Mouse (Mus musculus) spleen, postnatal 10 days (tissue): Measurements from ENCODE around the gene Dock1.

Experiments
- DNase-seq, 2 experiments: peaks; one replicate each; pipeline ENCODE4 v3.0.0; 2021 to 2022; ENCODE audit warnings: low spot score in 2 of 2

Gene Dock1

GRCm38 (mm10) chr7:134960871-134961270, 290.4 kb downstream of the Dock1 start:
- no peak for DNase-seq

DNA sequence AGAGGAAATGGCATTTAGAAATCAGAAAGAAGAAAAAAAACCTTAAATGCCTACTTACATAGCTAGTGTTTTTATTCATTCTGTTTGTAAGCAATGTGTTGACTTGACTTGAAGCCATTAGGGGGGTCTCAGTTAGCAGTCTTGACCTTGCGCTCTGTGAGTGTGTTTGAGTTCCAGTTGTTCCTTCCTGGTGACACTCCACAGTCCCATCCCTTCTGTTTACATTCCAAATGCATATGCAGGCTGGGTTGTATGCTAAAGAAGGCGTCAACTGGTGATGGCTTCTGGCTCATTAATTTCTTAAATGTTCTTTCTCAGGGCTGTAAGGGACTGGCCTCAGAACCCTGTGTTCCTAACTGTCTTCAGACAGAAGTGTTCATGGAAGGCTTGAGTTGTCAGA, 291.2 kb downstream of the Dock1 start:
- no peak for DNase-seq

GRCm38 (mm10) chr7:134990244-134990643, 319.8 kb downstream of the Dock1 start:
- DNase-seq, result no peak

DNA sequence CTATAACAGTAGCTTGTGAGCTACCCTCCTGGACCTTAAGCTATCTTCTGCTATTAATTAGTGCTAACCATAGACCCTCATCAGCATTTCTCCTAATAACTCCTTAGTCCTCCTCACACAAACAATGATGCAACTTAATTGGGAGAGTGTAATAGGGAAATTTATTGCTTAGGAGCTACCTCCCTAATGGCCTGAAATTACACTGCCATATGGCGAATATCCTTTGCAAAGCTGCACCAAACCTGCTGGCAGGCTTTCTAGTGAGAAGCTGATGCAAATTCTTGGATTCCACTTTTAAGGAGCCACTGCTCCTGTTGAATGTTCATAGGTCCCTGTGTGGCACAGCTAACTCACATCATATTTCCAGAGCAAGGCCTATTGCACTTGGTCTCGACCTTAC, 320.5 kb downstream of the Dock1 start:
- no peak for DNase-seq

DNA sequence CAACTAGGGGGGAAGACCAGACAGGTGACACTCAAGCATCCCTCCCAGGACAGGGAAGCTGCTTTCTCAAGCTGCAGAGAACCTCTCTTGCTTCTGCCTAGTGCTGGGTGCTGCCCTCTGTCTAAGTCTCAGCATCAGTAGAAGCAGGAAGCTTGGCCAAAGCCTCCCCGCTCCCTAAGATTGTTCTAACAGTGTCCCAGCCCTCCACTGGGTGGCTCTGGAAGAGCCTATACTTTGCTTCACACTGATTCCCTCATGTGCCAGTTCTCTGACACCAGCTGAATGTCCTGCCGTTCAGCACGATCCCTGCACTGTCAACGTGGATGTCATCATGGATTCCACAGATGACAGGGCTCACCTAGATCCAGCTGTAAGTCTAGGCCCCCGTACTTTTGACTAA, 324.5 kb downstream of the Dock1 start:
- DNase-seq, result no peak

DNA sequence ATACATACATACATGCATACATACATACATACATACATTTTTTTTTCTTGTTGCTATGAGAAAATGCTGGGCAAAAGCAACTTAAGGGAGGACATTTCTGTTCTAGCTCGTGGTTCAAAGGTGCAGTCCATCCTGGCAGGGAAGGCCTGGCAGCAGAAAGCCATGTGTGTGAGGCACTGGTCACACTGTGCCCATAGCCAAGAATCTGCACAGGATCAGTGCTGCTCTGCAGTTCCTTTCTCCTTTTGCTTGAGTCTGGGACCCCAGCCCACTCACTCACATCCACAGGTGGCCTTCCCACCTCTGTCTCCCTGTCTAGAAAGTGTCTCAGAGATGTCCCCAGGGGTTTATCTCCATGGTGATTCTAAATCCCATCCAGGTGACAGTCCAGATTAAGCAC, 331.8 kb downstream of the Dock1 start:
- no peak for DNase-seq

DNA sequence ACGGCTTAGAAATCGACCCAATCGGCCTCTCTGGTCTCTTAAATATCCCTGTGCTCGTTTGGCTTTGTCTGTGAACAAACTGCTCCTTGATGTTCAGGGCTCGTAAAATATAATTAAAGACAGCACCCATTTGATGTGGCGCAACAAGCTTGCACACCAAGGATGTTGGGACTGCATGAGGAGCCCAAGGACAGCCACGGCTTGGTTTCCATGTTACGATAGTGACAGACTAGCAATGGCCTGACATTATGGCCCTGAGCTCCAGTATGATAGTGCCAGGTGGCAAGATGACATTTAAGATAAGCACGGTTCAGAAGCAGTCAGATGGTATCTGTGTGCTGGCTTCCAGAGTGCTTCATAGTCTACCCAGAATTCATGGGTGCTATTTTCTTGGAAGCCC, 332.4 kb downstream of the Dock1 start:
- no peak for DNase-seq

- DNase-seq, result no peak
Observed at GRCm38 (mm10) chr7:135005964-135006560, 335.6 kb downstream of the Dock1 start.

DNA sequence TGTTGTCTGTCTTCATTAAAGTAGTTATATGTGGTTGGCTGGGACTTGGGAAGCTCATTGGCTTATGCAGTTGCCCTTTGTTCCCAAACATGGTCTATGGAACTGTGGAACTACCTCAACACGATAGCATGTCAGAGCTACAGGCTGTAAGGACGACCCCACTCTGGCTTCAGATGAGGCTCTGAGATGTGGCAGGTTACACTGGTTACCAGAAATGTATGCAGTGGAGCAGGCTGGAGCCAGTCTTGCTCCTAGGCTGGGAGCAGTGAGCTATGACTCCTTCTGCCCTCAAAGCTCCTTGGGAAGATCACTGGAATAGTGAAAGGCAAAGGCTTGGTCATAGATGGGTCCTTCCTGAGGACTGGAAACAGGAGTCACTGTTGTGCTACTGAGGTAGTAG, 337.6 kb downstream of the Dock1 start:
- DNase-seq, result no peak

DNA sequence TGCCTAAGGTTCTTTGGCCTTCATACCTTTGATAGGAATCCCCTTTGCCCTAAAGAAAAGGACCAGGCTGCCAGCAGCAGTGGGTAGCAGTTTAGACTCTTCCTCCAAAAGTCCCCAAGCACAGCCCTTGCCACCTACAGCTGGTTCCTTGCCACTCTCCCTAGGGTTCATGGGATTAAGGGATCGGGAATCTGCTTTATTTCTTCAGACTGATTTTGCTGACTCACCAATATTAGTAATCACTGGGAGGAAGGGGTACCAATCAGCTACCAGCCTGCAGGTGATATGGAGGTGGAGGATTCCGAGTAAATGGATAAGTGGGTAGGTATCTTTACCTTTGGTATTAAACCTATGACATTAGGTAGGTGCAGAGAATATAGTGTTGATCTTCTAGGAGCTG, 340.5 kb downstream of the Dock1 start:
- DNase-seq, result no peak

- DNase-seq, result no peak
Observed at GRCm38 (mm10) chr7:135017531-135017930, 347.1 kb downstream of the Dock1 start.

GRCm38 (mm10) chr7:135020762-135021161, 350.3 kb downstream of the Dock1 start:
- no peak for DNase-seq

GRCm38 (mm10) chr7:135021544-135022100, 351.2 kb downstream of the Dock1 start:
- no peak for DNase-seq

DNA sequence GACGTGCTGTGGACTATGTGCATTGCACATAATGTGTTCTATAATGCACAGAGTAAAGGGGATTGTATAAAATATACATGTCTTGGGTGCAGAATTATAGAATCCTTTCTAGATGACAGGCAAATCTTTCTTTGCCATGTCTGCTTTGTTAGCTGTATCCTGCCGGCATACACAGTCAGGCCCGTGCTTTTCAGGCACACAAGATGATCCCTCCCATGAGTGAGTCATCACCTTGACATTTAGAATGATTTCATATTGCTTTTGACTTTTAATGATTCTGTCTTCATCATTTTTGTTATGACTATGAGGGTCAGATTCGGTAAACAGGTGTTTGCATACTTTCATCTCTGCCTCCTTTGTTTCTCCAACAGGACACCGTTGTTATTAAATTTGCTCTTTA, 354.1 kb downstream of the Dock1 start:
- DNase-seq, result no peak

DNA sequence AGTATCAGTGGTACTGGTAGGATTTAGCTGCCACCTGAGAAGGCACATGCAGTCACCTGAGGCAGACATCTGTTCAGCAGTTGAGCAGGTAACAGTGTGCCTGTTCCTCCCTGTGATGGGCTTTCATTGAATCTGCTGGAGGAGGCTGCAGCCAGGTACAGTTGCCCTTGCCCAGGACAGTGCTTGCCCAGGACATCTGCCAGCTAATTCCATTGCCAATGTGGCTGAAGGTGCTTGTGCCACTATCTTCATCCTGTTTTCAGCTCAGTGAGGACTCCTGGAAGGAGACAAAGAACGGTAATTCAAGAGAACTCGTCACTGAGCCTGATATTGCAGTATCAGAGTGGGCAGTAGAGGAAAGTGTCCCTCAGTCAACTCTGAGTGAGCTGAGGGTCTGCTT, 358.3 kb downstream of the Dock1 start:
- DNase-seq, result no peak

DNA sequence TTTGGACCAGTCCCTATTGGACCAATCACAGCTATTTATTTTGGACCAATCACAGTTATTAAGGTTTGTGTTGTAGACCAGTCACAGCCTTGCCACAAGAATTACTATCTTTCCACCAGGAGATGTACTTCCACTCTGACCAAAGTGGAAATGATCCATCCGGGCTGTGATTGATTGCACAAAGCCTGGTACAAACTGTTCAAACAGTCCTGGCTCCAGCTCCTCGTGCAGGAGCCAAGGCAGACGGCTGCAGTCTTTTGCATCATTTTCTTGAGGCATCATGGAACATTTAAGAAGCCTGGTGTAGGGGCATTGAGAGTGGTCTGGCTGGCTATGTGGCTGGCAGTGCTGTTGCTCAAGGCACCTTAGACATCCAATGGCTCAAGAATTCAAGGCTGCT, 358.7 kb downstream of the Dock1 start:
- DNase-seq, result no peak

- no peak for DNase-seq
Observed at GRCm38 (mm10) chr7:135031466-135031865, 361.0 kb downstream of the Dock1 start.

DNA sequence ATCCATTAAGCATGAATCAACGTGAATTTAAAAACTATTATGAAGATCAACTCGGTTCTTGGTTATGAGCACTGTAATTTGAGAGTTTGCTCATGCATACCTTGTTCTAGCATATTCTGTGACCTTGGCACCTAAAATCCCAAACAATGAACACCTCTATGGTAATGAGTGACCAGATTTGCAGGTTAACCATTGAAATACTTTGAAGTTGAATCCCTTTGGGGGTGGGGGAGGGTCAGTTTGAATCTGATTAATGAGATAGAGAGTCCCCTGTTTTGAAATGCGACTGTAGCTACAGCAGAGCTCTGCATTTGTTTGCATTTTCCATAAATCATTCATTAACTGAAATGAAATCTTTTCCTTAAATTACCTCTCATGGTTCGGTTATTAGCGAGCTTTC, 364.4 kb downstream of the Dock1 start:
- DNase-seq, result no peak

DNA sequence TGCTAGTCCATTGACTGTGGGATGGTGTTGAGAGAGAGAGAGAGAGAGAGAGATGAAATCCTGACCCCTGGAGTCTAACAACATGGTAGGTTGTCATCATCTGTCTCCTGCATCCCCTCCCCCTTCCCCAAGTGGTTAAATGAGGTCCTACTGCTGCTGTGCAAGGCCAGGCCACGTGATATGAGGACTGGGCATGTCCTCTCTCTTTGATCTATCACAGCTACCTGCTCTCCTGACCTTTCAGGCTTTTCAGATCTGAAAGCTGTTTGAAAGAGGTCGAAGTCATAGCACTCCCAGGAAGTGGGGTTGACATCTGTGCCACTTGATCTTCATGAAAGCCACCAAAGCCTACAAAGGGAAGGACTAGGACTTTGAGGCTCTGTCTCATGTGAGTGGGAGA, 365.2 kb downstream of the Dock1 start:
- DNase-seq, result no peak

DNA sequence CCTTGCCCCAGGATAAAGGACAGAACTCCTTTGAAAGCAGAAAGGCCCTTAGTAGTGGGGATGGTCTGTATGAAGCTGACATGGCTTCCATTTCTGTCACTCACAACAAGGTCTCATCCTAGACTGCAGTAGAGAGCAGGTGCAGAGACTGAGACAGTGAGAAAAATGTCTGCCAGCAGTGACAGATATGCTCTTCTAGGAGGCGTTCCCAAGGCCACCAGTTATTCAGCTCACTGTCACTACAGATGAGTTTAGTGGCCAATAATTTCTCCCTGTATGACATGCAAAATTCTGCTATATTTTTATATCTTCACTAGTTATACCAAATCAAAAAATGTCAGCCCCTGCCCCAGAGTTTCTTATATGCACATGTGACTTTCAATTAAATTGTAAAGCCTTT, 368.5 kb downstream of the Dock1 start:
- DNase-seq, result no peak

DNA sequence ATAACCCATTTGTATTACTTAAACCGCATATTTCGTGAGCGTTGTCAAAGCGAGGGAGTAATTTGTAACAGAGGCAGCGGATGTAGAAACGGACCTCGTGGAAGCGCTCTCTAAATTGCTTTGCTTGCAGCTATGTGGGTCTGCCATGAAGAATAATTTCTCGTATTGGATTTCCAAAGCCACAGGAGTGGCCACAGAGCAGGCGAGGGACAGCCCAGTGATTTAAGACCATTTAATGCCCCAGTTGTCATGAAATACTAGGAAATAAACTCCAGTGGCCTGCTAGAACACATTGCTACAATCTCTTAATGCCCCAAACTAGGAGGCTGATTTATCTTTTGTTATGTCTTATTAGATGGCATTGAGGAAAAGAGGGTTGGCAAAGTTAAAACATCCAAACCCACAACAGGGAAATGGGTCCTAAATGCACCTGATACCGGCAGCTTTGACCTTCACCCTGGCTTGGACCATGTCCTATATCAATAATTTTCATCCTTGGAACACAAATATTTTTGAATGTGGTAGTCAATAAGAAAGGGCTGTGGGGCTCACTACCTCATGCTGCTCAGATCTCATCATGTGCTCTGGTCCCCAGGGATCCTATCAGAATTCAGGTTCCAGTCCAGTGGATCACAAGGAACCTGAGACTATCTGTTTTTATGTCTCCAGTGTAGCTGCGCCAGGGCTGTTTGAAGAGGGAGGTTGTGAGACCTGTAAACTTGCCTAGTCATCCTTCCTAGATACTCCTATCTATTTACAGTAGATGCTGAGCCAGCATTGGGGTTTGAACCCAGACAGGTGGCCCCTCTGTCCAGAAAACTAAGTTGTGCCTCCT, 373.7 kb downstream of the Dock1 start:
- no peak for DNase-seq

- DNase-seq, result no peak
Observed at GRCm38 (mm10) chr7:135049416-135049815, 379.0 kb downstream of the Dock1 start.

DNA sequence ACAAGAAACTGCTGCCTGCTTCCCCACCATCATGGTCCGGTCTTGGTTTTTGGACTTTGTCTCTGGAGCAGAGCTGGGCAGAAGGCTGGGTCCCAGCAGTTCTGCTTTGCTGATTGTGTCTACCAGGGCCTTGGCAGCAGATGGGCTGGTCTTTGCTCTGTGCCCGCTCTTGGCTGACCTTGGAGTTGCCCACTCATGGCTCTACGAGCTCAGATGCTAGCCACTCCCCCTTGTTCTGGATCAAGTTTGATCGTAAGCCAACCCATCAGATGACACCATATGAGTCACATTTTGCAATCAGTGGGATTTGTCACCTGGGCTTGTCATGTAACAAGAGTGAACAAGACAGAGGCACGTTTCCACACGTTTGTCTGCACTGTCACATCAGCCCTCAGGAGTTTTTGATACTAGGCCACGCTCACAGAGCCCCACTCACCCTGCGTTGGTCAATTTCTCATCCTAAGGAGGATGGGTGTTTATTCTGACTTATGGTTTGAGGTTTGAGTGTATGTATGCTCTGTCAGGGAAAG, 382.8 kb downstream of the Dock1 start:
- no peak for DNase-seq
